Comparison of ENCODE assay signal across 9 mouse cellular contexts in the genomic region with DNA sequence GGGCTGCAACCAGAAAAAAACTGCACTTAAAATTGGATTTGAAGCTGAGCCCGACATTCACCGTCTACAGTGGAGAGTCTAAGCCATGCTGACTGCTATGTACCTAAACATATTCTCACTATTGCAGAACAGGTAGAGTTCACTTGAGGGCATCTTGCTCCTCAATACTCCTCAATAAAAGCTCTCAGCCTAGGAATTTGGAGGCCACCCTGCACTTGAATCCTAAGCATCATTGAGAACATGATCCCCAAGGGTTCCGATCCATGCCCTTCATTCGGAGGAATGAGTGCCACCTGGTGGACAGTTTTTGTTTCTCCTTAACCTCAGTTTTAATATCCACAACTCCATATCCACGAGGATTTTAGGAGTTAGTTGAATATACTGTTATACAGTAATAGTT. TPM values are rescaled to one million over a fixed set of nuclear protein-coding genes. Genes with fewer than 3 reads are reported as not detected.
DNase-seq lines count a peak whose midpoint lies in the region; ATAC-seq and TF ChIP-seq lines count a peak whose summit lies in the region.
"Had no signal": no experiment of that assay in that cellular context is flagged by ENCODE, and none has a peak within 500 bp of the region (broad histone marks: within the 10 kb centered on the region; RNA-seq: fewer than 3 reads in every experiment).

No protein-coding gene starts in this region.

- ATAC-seq in forebrain, embryonic 16.5 days = peak; percentile 58
- peak; percentile 46; the same call in 1 of the 2 replicates for ATAC-seq in midbrain, embryonic 11.5 days (ENCODE audit: low FRiP score)
- no peak for ATAC-seq in activated CD4-positive, CD25-positive, alpha-beta regulatory T cell, adult 4 months

- H3K27me3 ChIP-seq in heart, adult 2 months (ENCODE audit: control insufficient read depth, insufficient read depth, low read length) = no peaks in the 10 kb centered on the region
- H3K27me3 ChIP-seq in forebrain, embryonic 16.5 days (replicated peaks; ENCODE audit: control insufficient read depth, insufficient read depth, low read length) = no peaks in the 10 kb centered on the region
- H3K27me3 ChIP-seq in midbrain, embryonic 11.5 days (ENCODE audit: control insufficient read depth, insufficient read depth, low read length) = no peaks in the 10 kb centered on the region
- H3K27me3 ChIP-seq: limb, embryonic 12.5 days had no signal

- H3K4me1 ChIP-seq in heart, adult 2 months (ENCODE audit: control insufficient read depth, insufficient read depth, low read length) = no peaks in the 10 kb centered on the region
- H3K4me1 ChIP-seq in forebrain, embryonic 16.5 days (replicated peaks; ENCODE audit: control insufficient read depth, insufficient read depth, low read length) = no peaks in the 10 kb centered on the region
- no peaks in the 10 kb centered on the region for H3K4me1 ChIP-seq in midbrain, embryonic 11.5 days (ENCODE audit: control insufficient read depth, insufficient read depth, low read length)
- H3K4me1 ChIP-seq: limb, embryonic 12.5 days had no signal

- H3K4me2 ChIP-seq in forebrain, embryonic 16.5 days (ENCODE audit: low read length) = no peak overlapping the region
- no peak overlapping the region for H3K4me2 ChIP-seq in midbrain, embryonic 11.5 days
- H3K4me2 ChIP-seq: limb, embryonic 12.5 days had no signal

- peak; percentile 85 for TF ChIP-seq CTCF in heart, adult 2 months (IDR thresholded peaks at IDR 0.05)
- peak; percentile 69; the same call in 1 of the 2 replicates for TF ChIP-seq CTCF in brain, embryonic 14.5 days (IDR thresholded peaks at IDR 0.05; ENCODE audit: borderline replicate concordance, extremely low read depth, insufficient read depth, insufficient read length)
- TF ChIP-seq CTCF in layer of hippocampus, adult 2 months (conservative IDR thresholded peaks at IDR 0.05) = peak; percentile 85

- intact Hi-C loops in heart, adult 2 months (cut with DNase I) = loop anchor here (1.0 kb wide), 2 partner anchors 275 to 300 kb away; no protein-coding TSS in a partner anchor
- intact Hi-C loops in heart, postnatal 25 days (cut with DNase I) = loop anchor here (2.0 kb wide), 1 partner anchor 300 kb away; no protein-coding TSS in a partner anchor

- H3K9me3 ChIP-seq in forebrain, embryonic 16.5 days (ENCODE audit: control insufficient read depth, low read length) = no peaks in the 10 kb centered on the region
- peaks cover 3% of the 10 kb centered on the region; the same call in 1 of the 2 replicates for H3K9me3 ChIP-seq in midbrain, embryonic 11.5 days (ENCODE audit: control insufficient read depth, low read length)

- no peak for TF ChIP-seq EP300 in heart, adult 2 months (IDR thresholded peaks at IDR 0.05; ENCODE audit: insufficient read depth, low read depth, low read length)

- H3K79me2 ChIP-seq in heart, adult 2 months (replicated peaks; ENCODE audit: control insufficient read depth, insufficient read depth, low read length) = no peaks in the 10 kb centered on the region

- H3K9ac ChIP-seq in heart, adult 2 months (ENCODE audit: low read depth, low read length) = no peak overlapping the region
- no peak overlapping the region for H3K9ac ChIP-seq in forebrain, embryonic 16.5 days (replicated peaks; ENCODE audit: low read depth, low read length)
- no peak overlapping the region for H3K9ac ChIP-seq in midbrain, embryonic 11.5 days (ENCODE audit: low read length)
- H3K9ac ChIP-seq: limb, embryonic 12.5 days had no signal

- no peak overlapping the region for H3K27ac ChIP-seq in heart, adult 2 months
- H3K27ac ChIP-seq in forebrain, embryonic 16.5 days (ENCODE audit: low read length) = no peak overlapping the region
- no peak overlapping the region for H3K27ac ChIP-seq in layer of hippocampus, adult 2 months
- H3K27ac ChIP-seq in midbrain, embryonic 11.5 days (ENCODE audit: low read depth, low read length) = no peak overlapping the region
- H3K27ac ChIP-seq: limb, embryonic 12.5 days had no signal

- H3K36me3 ChIP-seq in heart, adult 2 months (ENCODE audit: control insufficient read depth, insufficient read depth, low read length) = no peaks in the 10 kb centered on the region
- no peaks in the 10 kb centered on the region for H3K36me3 ChIP-seq in forebrain, embryonic 16.5 days (ENCODE audit: control insufficient read depth, insufficient read depth)
- H3K36me3 ChIP-seq in midbrain, embryonic 11.5 days (ENCODE audit: control insufficient read depth, insufficient read depth, low read length) = no peaks in the 10 kb centered on the region
- H3K36me3 ChIP-seq: limb, embryonic 12.5 days had no signal

- DNase-seq in heart, adult 2 months = no peak
- DNase-seq in heart, postnatal 25 days (ENCODE audit: low spot score) = no peak
- DNase-seq in CD4-positive helper T cell, adult 2 months (ENCODE audit: low read depth, low spot score) = peak; percentile 29
- peak; percentile 82 for DNase-seq in brain, embryonic 14.5 days (ENCODE audit: low read depth)
- DNase-seq in layer of hippocampus, adult 2 months (ENCODE audit: low spot score in 2 of 2) = peak in 1 of 2 experiments; percentile 66
- peak; percentile 96 for DNase-seq in midbrain, embryonic 11.5 days (ENCODE audit: low spot score, missing footprints)

- 40% methylated on average over 5 of the region's 5 CpGs for WGBS in heart, adult 2 months
- WGBS in forebrain, embryonic 16.5 days = 40% methylated on average over 5 of the region's 5 CpGs
- whole genome bisulfite sequencing in midbrain, embryonic 11.5 days = 47% methylated on average over 5 of the region's 5 CpGs

- no peak overlapping the region for H3K4me3 ChIP-seq in heart, adult 2 months
- no peak overlapping the region for H3K4me3 ChIP-seq in forebrain, embryonic 16.5 days (replicated peaks; ENCODE audit: low read length)
- H3K4me3 ChIP-seq in layer of hippocampus, adult 2 months = no peak overlapping the region
- no peak overlapping the region for H3K4me3 ChIP-seq in midbrain, embryonic 11.5 days (ENCODE audit: low read depth, low read length)
- H3K4me3 ChIP-seq: limb, embryonic 12.5 days had no signal

- TF ChIP-seq POLR2A in heart, adult 2 months (IDR thresholded peaks at IDR 0.05; ENCODE audit: insufficient read depth, low read depth, low read length) = no peak
- no peak for TF ChIP-seq POLR2A in brain, embryonic 14.5 days (IDR thresholded peaks at IDR 0.05; ENCODE audit: borderline replicate concordance, extremely low read depth, insufficient read depth, insufficient read length, poor library complexity, severe bottlenecking)

RNA-seq across cellular contexts. Expression of gene Myo1b, which starts 28.9 kb away (rescaled TPM):
- total RNA-seq in heart, adult 2 months (2021) = 10 to 100 TPM; 29.6 to 30.1 TPM
- 5.5 and 11.4 TPM in 2 replicates for polyA plus RNA-seq in heart, adult 2 months (2012; rRNA removed)
- total RNA-seq in heart, postnatal 25 days (2021) = 10 to 100 TPM; 27.7 to 30.4 TPM
- polyA plus RNA-seq in brain, embryonic 14.5 days (2012; rRNA removed) = 57.9 and 59.1 TPM in 2 replicates
- polyA plus RNA-seq in forebrain, embryonic 16.5 days (2015; fragmentation: Nextera tagmentation; extraction: Ambion mirVana) = 79.4 and 98.0 TPM in 2 replicates
- 10 to 100 TPM; 16.0 to 17.4 TPM for total RNA-seq in layer of hippocampus, adult 2 months (2021)
- polyA plus RNA-seq in midbrain, embryonic 11.5 days (2014; fragmentation: Nextera tagmentation; extraction: Ambion mirVana) = 104 and 105 TPM in 2 replicates
- polyA plus RNA-seq in activated CD4-positive, CD25-positive, alpha-beta regulatory T cell, adult 4 months (2017; shearing (Covaris generic)) = 1 to 10 TPM; 1.1 to 1.3 TPM

RNA-seq across cellular contexts. Expression of gene Stat4, which starts 42.2 kb away (rescaled TPM):
- under 1 TPM; 0.45 to 0.68 TPM for total RNA-seq in heart, adult 2 months (2021)
- 0.23 and 0.51 TPM in 2 replicates for polyA plus RNA-seq in heart, adult 2 months (2012; rRNA removed)
- total RNA-seq in heart, postnatal 25 days (2021) = under 1 TPM in 1 of 2 experiments, not detected in 1; 0.22 TPM
- 0.38 and 0.42 TPM in 2 replicates for polyA plus RNA-seq in brain, embryonic 14.5 days (2012; rRNA removed)
- 0.46 and 0.78 TPM in 2 replicates for polyA plus RNA-seq in forebrain, embryonic 16.5 days (2015; fragmentation: Nextera tagmentation; extraction: Ambion mirVana)
- total RNA-seq in layer of hippocampus, adult 2 months (2021) = 1 to 10 TPM in 1 of 2 experiments, under 1 TPM in 1; 0.41 to 1.1 TPM
- 2.1 and 2.5 TPM in 2 replicates for polyA plus RNA-seq in midbrain, embryonic 11.5 days (2014; fragmentation: Nextera tagmentation; extraction: Ambion mirVana)
- polyA plus RNA-seq in activated CD4-positive, CD25-positive, alpha-beta regulatory T cell, adult 4 months (2017; shearing (Covaris generic)) = 100 to 1,000 TPM; 147 to 156 TPM

Comparison
In these comparisons a context has a peak if more than half of its experiments do, and no peak if none do; other contexts are left out.
1. DNase-seq: peak in CD4-positive helper T cell, adult 2 months (single experiment), brain, embryonic 14.5 days (single experiment) and midbrain, embryonic 11.5 days (single experiment); none in heart, adult 2 months (0 of 2) and heart, postnatal 25 days (single experiment).
2. RNA of gene Stat4, which starts 42.2 kb away (polyA plus RNA-seq): 147 to 156 TPM in activated CD4-positive, CD25-positive, alpha-beta regulatory T cell, adult 4 months; 2.1 to 2.5 TPM in midbrain, embryonic 11.5 days, 0.23 to 0.51 TPM in heart, adult 2 months, 0.46 to 0.78 TPM in forebrain, embryonic 16.5 days and 0.38 to 0.42 TPM in brain, embryonic 14.5 days; every median in the first group is over 10 times any median in the second.
3. Peak in every context shown above with its lines, with median percentiles within 50 percentile points of each other: CTCF ChIP-seq.